Mouse (Mus musculus): ENCODE results near the gene Agpat1. TPM values are rescaled to one million over a fixed set of nuclear protein-coding genes. Genes with fewer than 3 reads are reported as not detected.

The Agpat1 gene
- total RNA-seq, 1 experiment from 2014 or later: 105 TPM

GRCm38 (mm10) chr17:34654392-34654791, 50.3 kb downstream of the Agpat1 start:
- no peak for DNase-seq

- DNase-seq: peak; percentile 57
Observed at GRCm38 (mm10) chr17:34655160-34655559, 51.1 kb downstream of the Agpat1 start.

- peak; percentile 79 for DNase-seq
Observed at GRCm38 (mm10) chr17:34655581-34655991, 51.5 kb downstream of the Agpat1 start.

GRCm38 (mm10) chr17:34656666-34657065, 52.6 kb downstream of the Agpat1 start:
- no peak for DNase-seq

GRCm38 (mm10) chr17:34657271-34657670, 53.2 kb downstream of the Agpat1 start:
- no peak for DNase-seq

- no peak for DNase-seq
Observed at GRCm38 (mm10) chr17:34658145-34658544, 54.1 kb downstream of the Agpat1 start.

- no peak for DNase-seq
Observed at GRCm38 (mm10) chr17:34658591-34658990, 54.5 kb downstream of the Agpat1 start.

GRCm38 (mm10) chr17:34659181-34659896, 55.3 kb downstream of the Agpat1 start:
- no peak for DNase-seq

- DNase-seq: no peak
Observed at GRCm38 (mm10) chr17:34659897-34660214, 55.8 kb downstream of the Agpat1 start.

GRCm38 (mm10) chr17:34660259-34660820, 56.3 kb downstream of the Agpat1 start:
- no peak for DNase-seq

- peak; percentile 57 for DNase-seq
Observed at GRCm38 (mm10) chr17:34661121-34661591, 57.1 kb downstream of the Agpat1 start.

GRCm38 (mm10) chr17:34662468-34662867, 58.4 kb downstream of the Agpat1 start:
- DNase-seq: no peak

GRCm38 (mm10) chr17:34662978-34663377, 58.9 kb downstream of the Agpat1 start:
- no peak for DNase-seq

Other genes starting within 250 kb of the Agpat1 start
- 0.43 TPM in 1 of 2 replicates, not detected in the other for gene Btnl2, start 249.4 kb upstream of the Agpat1 start, total RNA-seq (2021)
- gene Btnl1, start 227.1 kb upstream of the Agpat1 start, total RNA-seq (2021): not detected in 2 replicates
- 1.7 and 3.4 TPM in 2 replicates for gene BC051142, start 205.4 kb upstream of the Agpat1 start, total RNA-seq (2021)
- gene Btnl4, start 126.9 kb upstream of the Agpat1 start, total RNA-seq (2021): not detected in 2 replicates
- gene Btnl6, start 86.9 kb upstream of the Agpat1 start, total RNA-seq (2021): not detected in 2 replicates
- gene Notch4, start 40.0 kb upstream of the Agpat1 start, total RNA-seq (2021): 27.8 and 29.5 TPM in 2 replicates
- gene Gpsm3, start 14.5 kb upstream of the Agpat1 start, total RNA-seq (2021): 4.6 and 4.9 TPM in 2 replicates
- gene Pbx2, start 13.0 kb upstream of the Agpat1 start, total RNA-seq (2021): 36.4 and 51.6 TPM in 2 replicates
- 0.57 and 1.5 TPM in 2 replicates for gene Ager, start 6.4 kb upstream of the Agpat1 start, total RNA-seq (2021)
- gene Rnf5, start 572 bp upstream of the Agpat1 start, total RNA-seq (2021): 79.3 and 91.3 TPM in 2 replicates
- 3.0 and 3.8 TPM in 2 replicates for gene Egfl8, start 11.7 kb downstream of the Agpat1 start, total RNA-seq (2021)
- 56.9 and 61.1 TPM in 2 replicates for gene Ppt2, start 24.2 kb downstream of the Agpat1 start, total RNA-seq (2021)
- gene Prrt1, start 25.3 kb downstream of the Agpat1 start, total RNA-seq (2021): 10.8 and 13.5 TPM in 2 replicates
- gene Fkbpl, start 40.5 kb downstream of the Agpat1 start, total RNA-seq (2021): 13.4 TPM in 2 replicates
- gene Atf6b, start 42.9 kb downstream of the Agpat1 start, total RNA-seq (2021): 50.4 and 52.5 TPM in 2 replicates
- gene Tnxb, start 66.3 kb downstream of the Agpat1 start, total RNA-seq (2021): 23.7 and 25.4 TPM in 2 replicates
- gene C4b, start 139.6 kb downstream of the Agpat1 start, total RNA-seq (2021): 134 and 138 TPM in 2 replicates
- gene Cyp21a1, start 200.3 kb downstream of the Agpat1 start, total RNA-seq (2021): 6,026 and 7,512 TPM in 2 replicates
- 45.1 and 45.5 TPM in 2 replicates for gene Stk19, start 232.7 kb downstream of the Agpat1 start, total RNA-seq (2021)
- gene Dxo, start 232.8 kb downstream of the Agpat1 start, total RNA-seq (2021): 54.8 and 65.0 TPM in 2 replicates
- 69.2 and 79.3 TPM in 2 replicates for gene Skiv2l, start 245.9 kb downstream of the Agpat1 start, total RNA-seq (2021)
- gene Nelfe, start 246.1 kb downstream of the Agpat1 start, total RNA-seq (2021): 57.9 and 61.6 TPM in 2 replicates